Mouse (Mus musculus) retina, postnatal 1 day (tissue): ENCODE data around the gene Pon3.
A peak's percentile ranks its signal among the peaks of the same experiment; 100 is the strongest.
"Not testable (repeated sequence)": the region's sequence is repeated elsewhere in the genome, so short reads cannot be mapped to it uniquely, and the experiment has no call there.

Experiments
- DNase-seq: peaks from one replicate; pipeline ENCODE4 v3.0.0-alpha.2; 2012

Gene Pon3

GRCm38 (mm10) chr6:5245926-5246325, 10.2 kb downstream of the Pon3 start:
- DNase-seq: no peak

GRCm38 (mm10) chr6:5238799-5239198, 17.3 kb downstream of the Pon3 start:
- DNase-seq: no peak

- DNase-seq: no peak
These were observed 18.6 kb downstream of the Pon3 start for GRCm38 (mm10) chr6:5237510-5237909.

GRCm38 (mm10) chr6:5236843-5237371, 19.2 kb downstream of the Pon3 start:
- no peak for DNase-seq

- DNase-seq: no peak
These were observed 21.5 kb downstream of the Pon3 start for GRCm38 (mm10) chr6:5234563-5234962.

GRCm38 (mm10) chr6:5233812-5234211, 22.3 kb downstream of the Pon3 start:
- DNase-seq: no peak

- DNase-seq: no peak
These were observed 24.1 kb downstream of the Pon3 start for GRCm38 (mm10) chr6:5232022-5232421.

GRCm38 (mm10) chr6:5230261-5230660, 25.8 kb downstream of the Pon3 start:
- no peak for DNase-seq

- DNase-seq: not testable (repeated sequence)
These were observed 32.5 kb downstream of the Pon3 start for GRCm38 (mm10) chr6:5223551-5223950.

- no peak for DNase-seq
These were observed 34.0 kb downstream of the Pon3 start for GRCm38 (mm10) chr6:5222080-5222479.

GRCm38 (mm10) chr6:5218190-5218589, 37.9 kb downstream of the Pon3 start:
- no peak for DNase-seq

- no peak for DNase-seq
These were observed 48.3 kb downstream of the Pon3 start for GRCm38 (mm10) chr6:5207817-5208216.

- DNase-seq: no peak
These were observed 56.2 kb downstream of the Pon3 start for GRCm38 (mm10) chr6:5199916-5200315.

- no peak for DNase-seq
These were observed 56.6 kb downstream of the Pon3 start for GRCm38 (mm10) chr6:5199376-5199905.

- no peak for DNase-seq
These were observed 57.5 kb downstream of the Pon3 start for GRCm38 (mm10) chr6:5198590-5198989.

- peak; percentile 5 for DNase-seq
These were observed 62.4 kb downstream of the Pon3 start, which contains the start of gene Pon1 for GRCm38 (mm10) chr6:5193693-5194092. Gene Pon1 (minus strand): TSS chr6:5193946.

GRCm38 (mm10) chr6:5190761-5191160, 65.3 kb downstream of the Pon3 start:
- no peak for DNase-seq

GRCm38 (mm10) chr6:5189507-5189906, 66.6 kb downstream of the Pon3 start:
- no peak for DNase-seq

- no peak for DNase-seq
These were observed 67.1 kb downstream of the Pon3 start for GRCm38 (mm10) chr6:5188938-5189337.

GRCm38 (mm10) chr6:5188036-5188435, 68.0 kb downstream of the Pon3 start:
- no peak for DNase-seq

- no peak for DNase-seq
These were observed 68.5 kb downstream of the Pon3 start for GRCm38 (mm10) chr6:5187586-5187985.

GRCm38 (mm10) chr6:5186229-5186950, 69.7 kb downstream of the Pon3 start:
- no peak for DNase-seq

GRCm38 (mm10) chr6:5180645-5181044, 75.4 kb downstream of the Pon3 start:
- DNase-seq: no peak

- DNase-seq: no peak
These were observed 76.9 kb downstream of the Pon3 start for GRCm38 (mm10) chr6:5179189-5179588.
